Mouse (Mus musculus) left cerebral cortex, adult 2 months (tissue): Measurements from ENCODE around the gene Vmn1r232. TPM values are rescaled to one million over a fixed set of nuclear protein-coding genes. Genes with fewer than 3 reads are reported as not detected.

Experiments
- DNase-seq, 2 experiments: peaks; one replicate each; pipeline ENCODE4 v3.0.0; 2021 to 2022; ENCODE audit warnings: low spot score in 2 of 2, mixed read lengths in 1 of 2; ENCODE audit errors: extremely low spot score in 1 of 2
- H3K27ac ChIP-seq: fragments of 200-600 bp; 2 replicates; pipeline ENCODE4 v1.8.1; 2022
- H3K4me3 ChIP-seq: fragments of 200-600 bp; 2 replicates; pipeline ENCODE4 v1.8.1; 2022
- CTCF ChIP-seq: fragments of 200-600 bp; IDR thresholded peaks from 2 replicates; pipeline ENCODE4 v1.8.1; 2022; ENCODE audit warnings: antibody characterized with exemption, mild to moderate bottlenecking, moderate library complexity
- intact Hi-C: fragments of 180-260 bp; cut with DNase I; formaldehyde crosslinking; loops from one replicate; pipeline ENCODE4 v1.15.1; 2025
- long read RNA-seq, 2 experiments: library from polyadenylated mRNA; stranded (forward); transcript quantifications; one replicate each; pipeline ENCODE4 v2.0.0; 2021; ENCODE audit warnings: borderline mapping rate in 2 of 2
- total RNA-seq, 2 experiments: library from RNA; stranded (reverse); gene quantifications; 2 replicates each; pipeline ENCODE4 v1.2.3; 2021

Gene Vmn1r232
- not detected for total RNA-seq
- long read RNA-seq, experiment 1 = 0 reads
- long read RNA-seq, experiment 2 = 0 reads

- DNase-seq = no peak
- Histone ChIP-seq H3K4me3 (no peak within 1 kb of the TSS), H3K27ac (no peak within 1 kb of the TSS)
- intact Hi-C loops = no loop called here
- TF ChIP-seq CTCF = no peak
Observed at GRCm38 (mm10) chr17:20919614-20920013, at the start of gene Vmn1r232. Vmn1r232 (minus strand) TSS chr17:20919714.

- no peak for TF ChIP-seq CTCF
- Histone ChIP-seq H3K4me3 (no peak overlapping the region), H3K27ac (no peak overlapping the region)
- intact Hi-C loops = no loop called here
- DNase-seq = no peak
Observed at GRCm38 (mm10) chr17:20966681-20967080, 47.2 kb upstream of the Vmn1r232 start.

- no peak for TF ChIP-seq CTCF
- no peak for DNase-seq
- intact Hi-C loops = no loop called here
- H3K4me3 ChIP-seq = no peak overlapping the region
- H3K27ac ChIP-seq = no peak overlapping the region
Observed at GRCm38 (mm10) chr17:20965421-20965820, 45.9 kb upstream of the Vmn1r232 start.

- intact Hi-C loops = no loop called here
- TF ChIP-seq CTCF = no peak
Observed at GRCm38 (mm10) chr17:20960386-20960785, 40.9 kb upstream of the Vmn1r232 start.

GRCm38 (mm10) chr17:20946636-20947035 lies 27.1 kb upstream of the Vmn1r232 start:
- intact Hi-C loops = loop anchor here (10.0 kb wide), 3 partner anchors 588 to 1478 kb away; partner anchors contain the start of genes Zfp52, Zfp946 and Zfp948
- no peak for TF ChIP-seq CTCF
- no peak for DNase-seq
- Histone ChIP-seq H3K4me3 (peak overlapping the region; percentile 98), H3K27ac (no peak overlapping the region)

More at GRCm38 (mm10) chr17:20960386-20960785, 40.9 kb upstream of the Vmn1r232 start:
- DNase-seq = no peak
- Histone ChIP-seq H3K4me3 (no peak overlapping the region), H3K27ac (no peak overlapping the region)

GRCm38 (mm10) chr17:20946026-20946565 lies 26.6 kb upstream of the Vmn1r232 start:
- no peak for DNase-seq
- TF ChIP-seq CTCF = no peak
- intact Hi-C loops = loop anchor here (10.0 kb wide), 3 partner anchors 589 to 1479 kb away; partner anchors contain the start of genes Zfp52, Zfp946 and Zfp948
- peak overlapping the region; percentile 95 for H3K27ac ChIP-seq
- H3K4me3 ChIP-seq = peak overlapping the region; percentile 98

- DNase-seq = peak; percentile 99
- Histone ChIP-seq H3K4me3 (peak within 1 kb of the TSS; percentile 98), H3K27ac (peak within 1 kb of the TSS; percentile 98)
- TF ChIP-seq CTCF = no peak
- intact Hi-C loops = loop anchor here (1.0 to 10.0 kb wide), 4 partner anchors 63 to 1480 kb away; partner anchors contain the start of genes Zfp160, Zfp52, Zfp946 and Zfp948
Observed at GRCm38 (mm10) chr17:20944985-20945891, 25.7 kb upstream of the Vmn1r232 start, which contains the start of gene Ppp2r1a. Ppp2r1a (plus strand) TSS chr17:20945311.

GRCm38 (mm10) chr17:20944226-20944625 lies 24.7 kb upstream of the Vmn1r232 start:
- Histone ChIP-seq H3K4me3 (peak overlapping the region; percentile 64), H3K27ac (peak overlapping the region; percentile 98)
- intact Hi-C loops = loop anchor here (10.0 kb wide), 3 partner anchors 591 to 1481 kb away; partner anchors contain the start of genes Zfp52, Zfp946 and Zfp948
- no peak for TF ChIP-seq CTCF
- DNase-seq = no peak

GRCm38 (mm10) chr17:20904991-20905390 lies 14.5 kb downstream of the Vmn1r232 start, which contains the start of gene Vmn1r231:
Vmn1r231 (minus strand) TSS chr17:20905091.
- no peak for TF ChIP-seq CTCF
- no peak for DNase-seq
- intact Hi-C loops = no loop called here
- Histone ChIP-seq H3K27ac (no peak within 1 kb of the TSS), H3K4me3 (no peak within 1 kb of the TSS)

Other genes starting within 250 kb of the Vmn1r232 start
- not detected for gene Vmn1r226, start 236.9 kb downstream of the Vmn1r232 start, total RNA-seq
- not detected for gene Vmn1r227, start 189.9 kb downstream of the Vmn1r232 start, total RNA-seq
- gene Vmn1r228, start 133.6 kb downstream of the Vmn1r232 start, total RNA-seq = not detected
- gene Vmn1r229, start 108.2 kb downstream of the Vmn1r232 start, total RNA-seq = under 1 TPM; 0.05 to 0.14 TPM
- not detected for gene Vmn1r230, start 79.3 kb downstream of the Vmn1r232 start, total RNA-seq
- not detected for gene Vmn1r231, start 14.6 kb downstream of the Vmn1r232 start, total RNA-seq
- gene Ppp2r1a, start 25.6 kb upstream of the Vmn1r232 start, total RNA-seq = 100 to 1,000 TPM; 537 to 542 TPM
- not detected for gene Vmn1r233, start 76.8 kb upstream of the Vmn1r232 start, total RNA-seq
- gene Zfp160, start 89.2 kb upstream of the Vmn1r232 start, total RNA-seq = 10 to 100 TPM; 19.7 to 22.4 TPM